Mouse (Mus musculus): ENCODE data around the gene Gm21830. TPM values are rescaled to one million over a fixed set of nuclear protein-coding genes. Genes with fewer than 3 reads are reported as not detected.
"Not testable (repeated sequence)": the region's sequence is repeated elsewhere in the genome, so short reads cannot be mapped to it uniquely, and the experiment has no call there.

Gene Gm21830
- polyA plus RNA-seq, 1 experiment from 2014 or later, result not detected

DNA sequence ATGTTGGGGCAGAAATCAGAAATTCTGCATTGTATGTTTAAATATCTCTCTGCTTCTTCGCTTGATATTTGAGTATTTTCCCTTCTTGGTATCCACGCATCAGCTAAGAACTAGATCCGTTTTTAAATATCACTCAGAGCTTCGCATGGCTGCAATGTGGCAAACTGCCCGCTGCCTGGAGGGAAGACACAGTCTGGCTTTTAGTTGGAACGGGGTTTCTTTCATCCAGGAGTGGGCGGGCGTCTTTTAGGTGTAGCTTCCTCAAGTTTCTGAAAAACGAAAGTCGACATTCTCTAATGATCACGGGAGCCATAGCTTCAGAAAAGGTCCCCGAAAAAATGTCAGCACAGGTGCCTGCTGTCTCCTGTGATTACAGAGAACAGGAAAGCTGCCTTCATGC lies 33.7 kb downstream of the Gm21830 start:
- H3K4me2 ChIP-seq, result no peak overlapping the region
- H3K4me3 ChIP-seq (ENCODE audit: low read depth, low read length), result no peak overlapping the region
- no peaks in the 10 kb centered on the region for H3K4me1 ChIP-seq (replicated peaks; ENCODE audit: control insufficient read depth, insufficient read depth, low read length)
- no peaks in the 10 kb centered on the region for H3K27me3 ChIP-seq (replicated peaks; ENCODE audit: control insufficient read depth, insufficient read depth, low read length)
- ATAC-seq (replicated peaks; ENCODE audit: low FRiP score) (no peak), DNase-seq (ENCODE audit: low spot score) (no peak)
- H3K9ac ChIP-seq (ENCODE audit: low read depth, low read length), result no peak overlapping the region
- no peaks in the 10 kb centered on the region for H3K36me3 ChIP-seq (ENCODE audit: control insufficient read depth, insufficient read depth, low read length)
- 69% methylated on average over 12 of the region's 12 CpGs for WGBS
- H3K27ac ChIP-seq (ENCODE audit: low read depth, low read length), result no peak overlapping the region
- H3K9me3 ChIP-seq (ENCODE audit: control insufficient read depth, low read length), result no peaks in the 10 kb centered on the region

DNA sequence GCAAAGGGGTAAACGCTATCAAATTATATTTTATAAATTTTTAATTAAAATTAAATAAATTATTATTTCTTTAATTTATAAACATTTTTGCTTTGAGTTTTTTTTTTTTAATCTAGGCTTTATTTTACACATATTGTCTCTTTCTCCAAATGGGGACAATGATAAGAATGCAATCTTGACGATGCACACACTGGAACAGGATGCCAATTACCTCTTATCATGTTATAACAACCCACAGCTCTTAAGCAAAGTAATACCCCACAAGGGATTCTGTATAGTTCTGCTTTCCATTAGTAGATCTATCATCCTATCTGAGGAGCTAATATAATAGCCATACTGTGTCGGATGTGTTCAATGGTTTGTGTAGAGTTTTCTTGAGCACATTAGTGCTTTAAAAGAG lies 47.3 kb downstream of the Gm21830 start:
- Histone ChIP-seq H3K27me3 (replicated peaks; ENCODE audit: control insufficient read depth, insufficient read depth, low read length) (no peaks in the 10 kb centered on the region), H3K4me2 (no peak overlapping the region), H3K4me3 (ENCODE audit: low read depth, low read length) (no peak overlapping the region), H3K27ac (ENCODE audit: low read depth, low read length) (no peak overlapping the region), H3K36me3 (ENCODE audit: control insufficient read depth, insufficient read depth, low read length) (no peaks in the 10 kb centered on the region), H3K4me1 (replicated peaks; ENCODE audit: control insufficient read depth, insufficient read depth, low read length) (no peaks in the 10 kb centered on the region), H3K9ac (ENCODE audit: low read depth, low read length) (no peak overlapping the region), H3K9me3 (ENCODE audit: control insufficient read depth, low read length) (no peaks in the 10 kb centered on the region)
- ATAC-seq (replicated peaks; ENCODE audit: low FRiP score), result 0 out of 2 replicates have a peak, but pooled peaks have one; percentile 57
- WGBS, result 57% methylated on average over 3 of the region's 3 CpGs
- DNase-seq (ENCODE audit: low spot score), result no peak

DNA sequence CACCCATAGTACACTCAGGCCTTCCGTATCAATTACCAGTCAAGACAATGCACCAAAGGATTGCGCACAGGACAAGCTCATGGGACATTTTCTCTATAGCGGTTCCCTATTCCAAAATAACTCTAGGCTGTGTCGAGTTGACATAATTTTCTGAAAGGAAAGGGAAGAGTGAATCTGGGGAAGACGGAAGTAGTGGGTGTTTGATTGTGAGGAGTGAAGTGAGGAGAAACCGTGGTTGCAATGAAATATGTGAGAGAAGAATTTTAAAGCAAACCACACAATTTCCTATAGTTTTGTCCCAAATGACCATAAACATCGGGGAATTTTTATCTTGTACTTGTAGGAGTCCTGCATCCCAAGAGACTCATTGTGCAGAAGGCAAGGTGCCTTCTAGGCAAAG lies 53.5 kb downstream of the Gm21830 start:
- Histone ChIP-seq H3K9me3 (ENCODE audit: control insufficient read depth, low read length) (no peaks in the 10 kb centered on the region), H3K4me3 (ENCODE audit: low read depth, low read length) (no peak overlapping the region), H3K4me1 (replicated peaks; ENCODE audit: control insufficient read depth, insufficient read depth, low read length) (no peaks in the 10 kb centered on the region), H3K4me2 (no peak overlapping the region), H3K27ac (ENCODE audit: low read depth, low read length) (no peak overlapping the region), H3K27me3 (replicated peaks; ENCODE audit: control insufficient read depth, insufficient read depth, low read length) (no peaks in the 10 kb centered on the region), H3K9ac (ENCODE audit: low read depth, low read length) (no peak overlapping the region), H3K36me3 (ENCODE audit: control insufficient read depth, insufficient read depth, low read length) (no peaks in the 10 kb centered on the region)
- DNase-seq (ENCODE audit: low spot score) (no peak), ATAC-seq (replicated peaks; ENCODE audit: low FRiP score) (no peak)
- WGBS, result 80% methylated on average over 7 of the region's 7 CpGs

DNA sequence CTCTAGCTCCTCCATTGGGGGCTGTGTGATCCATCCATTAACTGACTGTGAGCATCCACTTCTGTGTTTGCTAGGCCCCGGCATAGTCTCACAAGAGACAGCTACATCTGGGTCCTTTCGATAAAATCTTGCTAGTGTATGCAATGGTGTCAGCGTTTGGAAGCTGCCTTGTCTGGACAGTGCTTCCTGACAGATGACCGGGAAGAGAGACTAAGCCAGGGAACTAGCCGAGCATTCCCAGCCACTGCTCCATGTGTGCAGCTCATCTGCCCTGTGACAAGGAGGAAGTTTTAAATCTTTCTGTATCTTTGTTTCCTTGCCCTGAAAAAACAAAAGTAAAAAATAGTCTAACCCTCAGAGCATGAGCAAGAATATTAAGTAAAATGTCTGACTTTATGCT lies 56.5 kb downstream of the Gm21830 start:
- not testable (repeated sequence) for H3K36me3 ChIP-seq (ENCODE audit: control insufficient read depth, insufficient read depth, low read length); H3K27ac ChIP-seq (ENCODE audit: low read depth, low read length); DNase-seq (ENCODE audit: low spot score); H3K4me2 ChIP-seq; ATAC-seq (replicated peaks; ENCODE audit: low FRiP score); H3K27me3 ChIP-seq (replicated peaks; ENCODE audit: control insufficient read depth, insufficient read depth, low read length); H3K4me3 ChIP-seq (ENCODE audit: low read depth, low read length); H3K4me1 ChIP-seq (replicated peaks; ENCODE audit: control insufficient read depth, insufficient read depth, low read length); H3K9me3 ChIP-seq (ENCODE audit: control insufficient read depth, low read length); H3K9ac ChIP-seq (ENCODE audit: low read depth, low read length)
- 72% methylated on average over 5 of the region's 5 CpGs for WGBS

DNA sequence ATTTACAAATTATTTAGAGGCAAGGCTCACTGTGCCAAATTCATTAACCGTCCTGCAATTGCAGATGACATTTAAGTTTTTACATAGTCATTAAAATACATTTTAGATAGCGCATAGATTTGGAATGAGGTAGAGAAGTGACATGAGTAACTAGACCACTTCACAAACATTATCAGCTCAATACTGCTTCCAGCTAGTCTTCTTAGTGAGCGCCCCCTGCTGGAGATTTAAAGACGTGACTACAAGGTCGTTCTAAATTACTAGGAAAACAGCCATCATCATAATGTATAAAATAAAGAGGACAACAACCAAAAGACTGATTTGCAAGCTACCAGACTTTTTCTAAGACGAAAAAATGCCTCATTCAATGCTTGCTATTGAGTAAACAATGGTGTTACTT lies 64.2 kb downstream of the Gm21830 start:
- Histone ChIP-seq H3K4me3 (ENCODE audit: low read depth, low read length) (no peak overlapping the region), H3K36me3 (ENCODE audit: control insufficient read depth, insufficient read depth, low read length) (no peaks in the 10 kb centered on the region), H3K4me2 (no peak overlapping the region), H3K27ac (ENCODE audit: low read depth, low read length) (no peak overlapping the region), H3K9me3 (ENCODE audit: control insufficient read depth, low read length) (no peaks in the 10 kb centered on the region), H3K27me3 (replicated peaks; ENCODE audit: control insufficient read depth, insufficient read depth, low read length) (no peaks in the 10 kb centered on the region), H3K9ac (ENCODE audit: low read depth, low read length) (no peak overlapping the region), H3K4me1 (replicated peaks; ENCODE audit: control insufficient read depth, insufficient read depth, low read length) (no peaks in the 10 kb centered on the region)
- DNase-seq (ENCODE audit: low spot score) (no peak), ATAC-seq (replicated peaks; ENCODE audit: low FRiP score) (no peak)
- 14% methylated on average over 6 of the region's 6 CpGs for WGBS

DNA sequence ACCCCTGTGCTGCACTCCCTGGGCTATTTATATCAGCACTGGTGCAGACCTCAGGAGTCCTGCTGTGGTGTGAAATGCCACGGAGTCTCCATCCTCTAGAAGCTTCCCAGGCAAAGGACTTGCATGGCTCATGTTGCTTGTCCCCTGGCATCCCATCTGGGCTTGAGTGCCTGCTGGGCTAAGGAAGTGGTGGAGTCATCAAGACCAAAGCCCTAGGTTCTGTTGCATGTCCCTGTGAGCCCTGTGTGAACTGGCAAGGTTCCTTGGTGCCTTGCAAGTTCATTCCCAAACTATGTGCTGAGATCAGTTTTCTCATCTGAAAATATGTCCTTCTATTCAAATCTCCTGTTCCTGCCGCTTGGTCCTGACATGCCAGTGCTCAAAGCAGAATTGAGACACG lies 67.5 kb downstream of the Gm21830 start:
- Histone ChIP-seq H3K4me1 (replicated peaks; ENCODE audit: control insufficient read depth, insufficient read depth, low read length) (no peaks in the 10 kb centered on the region), H3K36me3 (ENCODE audit: control insufficient read depth, insufficient read depth, low read length) (no peaks in the 10 kb centered on the region), H3K27ac (ENCODE audit: low read depth, low read length) (no peak overlapping the region), H3K4me2 (no peak overlapping the region), H3K27me3 (replicated peaks; ENCODE audit: control insufficient read depth, insufficient read depth, low read length) (no peaks in the 10 kb centered on the region), H3K4me3 (ENCODE audit: low read depth, low read length) (no peak overlapping the region), H3K9ac (ENCODE audit: low read depth, low read length) (no peak overlapping the region), H3K9me3 (ENCODE audit: control insufficient read depth, low read length) (no peaks in the 10 kb centered on the region)
- DNase-seq (ENCODE audit: low spot score) (no peak), ATAC-seq (replicated peaks; ENCODE audit: low FRiP score) (no peak)
- WGBS, result 64% methylated on average over 3 of the region's 3 CpGs

Other genes starting within 250 kb of the Gm21830 start
- gene Gm26727, start 19.5 kb downstream of the Gm21830 start, polyA plus RNA-seq (2014; fragmentation: Nextera tagmentation; extraction: Ambion mirVana), result not detected in 2 replicates
- gene Xirp2, start 32.3 kb downstream of the Gm21830 start, polyA plus RNA-seq (2014; fragmentation: Nextera tagmentation; extraction: Ambion mirVana), result 0.01 TPM in 1 of 2 replicates, not detected in the other
- gene B3galt1, start 152.1 kb downstream of the Gm21830 start, polyA plus RNA-seq (2014; fragmentation: Nextera tagmentation; extraction: Ambion mirVana), result 0.75 and 1.5 TPM in 2 replicates

Measured in liver, embryonic 11.5 days (tissue).